Mouse (Mus musculus): ENCODE data around the gene Gm8108.
"Not testable (repeated sequence)": the region's sequence is repeated elsewhere in the genome, so short reads cannot be mapped to it uniquely, and the experiment has no call there.

Gene Gm8108

GRCm38 (mm10) chr14:4110426-4110825 is at the start of gene Gm8108:
Gene Gm8108, plus strand, starts transcription at chr14:4110526.
- not testable (repeated sequence) for DNase-seq (ENCODE audit: low read depth)

- not testable (repeated sequence) for DNase-seq (ENCODE audit: low read depth)
These were observed 26.5 kb upstream of the Gm8108 start, which contains the start of gene Gm3115 for GRCm38 (mm10) chr14:4083820-4084219. Gene Gm3115, plus strand, starts transcription at chr14:4084120.

- DNase-seq (ENCODE audit: low read depth), result not testable (repeated sequence)
These were observed 31.3 kb downstream of the Gm8108 start for GRCm38 (mm10) chr14:4141646-4142045.

- not testable (repeated sequence) for DNase-seq (ENCODE audit: low read depth)
These were observed 54.4 kb downstream of the Gm8108 start, which contains the start of gene Gm3127 for GRCm38 (mm10) chr14:4164730-4165129. Gene Gm3127, plus strand, starts transcription at chr14:4165030.

GRCm38 (mm10) chr14:4182030-4182429 is 71.7 kb downstream of the Gm8108 start:
- not testable (repeated sequence) for DNase-seq (ENCODE audit: low read depth)

Measured in c-Kit-positive CD71-negative TER-119-negative erythroid progenitor cells, embryonic 14.5 days (primary cell).